ENCODE assay signal across 8 mouse cellular contexts in genomic region chr13:119602688-119603331, GRCm38 (mm10). TPM values are rescaled to one million over a fixed set of nuclear protein-coding genes. Genes with fewer than 3 reads are reported as not detected.
DNase-seq lines count a peak whose midpoint lies in the region; ATAC-seq lines count a peak whose summit lies in the region.
"Not testable (repeated sequence)": the region's sequence is repeated elsewhere in the genome, so short reads cannot be mapped to it uniquely, and the experiment has no call there.

No protein-coding gene starts in this region.

- peak; percentile 100 for DNase-seq in WW6 (ENCODE audit: low read depth, low spot score)
- DNase-seq in cerebellum, postnatal 10 days, result peak; percentile 79 to 82
- DNase-seq in forelimb bud, embryonic 11.5 days (ENCODE audit: low read depth, low spot score), result peak; percentile 55
- DNase-seq in hindbrain, embryonic 11.5 days (ENCODE audit: low spot score), result peak; percentile 79
- DNase-seq in liver, result peak; percentile 19
- DNase-seq in neural tube, embryonic 10.5 days (ENCODE audit: extremely low spot score, low spot score), result peak; percentile 68
- DNase-seq in spleen, postnatal 4 days (ENCODE audit: low spot score in 2 of 2), result peak; percentile 50 to 85
- DNase-seq in urinary bladder, postnatal 25 days (ENCODE audit: low spot score), result peak; percentile 80

- H3K9ac ChIP-seq in hindbrain, embryonic 11.5 days (ENCODE audit: low read depth, low read length), result not testable (repeated sequence)

- 41% methylated on average over 12 of the region's 13 CpGs for WGBS in hindbrain, embryonic 11.5 days

- ATAC-seq in hindbrain, embryonic 11.5 days (ENCODE audit: low FRiP score), result not testable (repeated sequence)

- H3K27ac ChIP-seq in hindbrain, embryonic 11.5 days (ENCODE audit: low read depth, low read length), result not testable (repeated sequence)

- not testable (repeated sequence) for H3K36me3 ChIP-seq in hindbrain, embryonic 11.5 days (ENCODE audit: control insufficient read depth, insufficient read depth, low read length)

- not testable (repeated sequence) for H3K4me2 ChIP-seq in hindbrain, embryonic 11.5 days (replicated peaks; ENCODE audit: low read depth, low read length)

- not testable (repeated sequence) for H3K4me1 ChIP-seq in hindbrain, embryonic 11.5 days (replicated peaks; ENCODE audit: control insufficient read depth, insufficient read depth, low read length)

- H3K27me3 ChIP-seq in hindbrain, embryonic 11.5 days (ENCODE audit: control insufficient read depth, insufficient read depth, low read length), result not testable (repeated sequence)

- H3K9me3 ChIP-seq in hindbrain, embryonic 11.5 days (ENCODE audit: control insufficient read depth, low read length), result not testable (repeated sequence)

- H3K4me3 ChIP-seq in hindbrain, embryonic 11.5 days (ENCODE audit: low read depth, low read length), result not testable (repeated sequence)

RNA-seq across cellular contexts. Expression of gene Ccl28, which starts 20.8 kb away (rescaled TPM):
- polyA plus RNA-seq in hindbrain, embryonic 11.5 days (2014; fragmentation: Nextera tagmentation; extraction: Ambion mirVana), result 0.15 TPM in 1 of 2 replicates, not detected in the other

Comparison
In these comparisons a context has a peak if more than half of its experiments do, and no peak if none do; other contexts are left out.
1. DNase-seq: peak in every context shown above with its lines; median percentile 100 in WW6; 80 in cerebellum, postnatal 10 days; 80 in urinary bladder, postnatal 25 days; 79 in hindbrain, embryonic 11.5 days; 68 in neural tube, embryonic 10.5 days; 68 in spleen, postnatal 4 days; 55 in forelimb bud, embryonic 11.5 days; 19 in liver.